Mouse (Mus musculus) brain, embryonic 14.5 days (tissue): Measurements from ENCODE around the gene Gm10401.

Source experiments
- CTCF ChIP-seq: fragments of 200-500 bp; IDR thresholded peaks from 2 replicates; pipeline ENCODE4 v1.5.1; 2012; ENCODE audit warnings: inconsistent platforms, mild to moderate bottlenecking, moderate library complexity, borderline replicate concordance; ENCODE audit not compliant: insufficient read depth, insufficient read length; ENCODE audit errors: extremely low read depth
- POLR2A ChIP-seq: fragments of 200-500 bp; IDR thresholded peaks from 2 replicates; pipeline ENCODE4 v1.6.1; 2012; ENCODE audit warnings: mild to moderate bottlenecking, inconsistent platforms, borderline replicate concordance; ENCODE audit not compliant: poor library complexity, insufficient read depth, insufficient read length, severe bottlenecking; ENCODE audit errors: extremely low read depth

- no peak for TF ChIP-seq POLR2A
- no peak for TF ChIP-seq CTCF
Observed at GRCm38 (mm10) chr5:115091776-115092175, 6.3 kb downstream of the Gm10401 start.
